Mouse (Mus musculus) cerebellum, adult 11 months (tissue): ENCODE measurements at regions not wholly inside any gene's neighbourhood (a gene's known extent, or its start where the extent isn't known, plus 50 kb on each side); places are given as distances from the start of the nearest gene placed in this dataset.

Source experiments
- DNase-seq: peaks from one replicate; pipeline ENCODE4 v3.0.0; 2022

DNA sequence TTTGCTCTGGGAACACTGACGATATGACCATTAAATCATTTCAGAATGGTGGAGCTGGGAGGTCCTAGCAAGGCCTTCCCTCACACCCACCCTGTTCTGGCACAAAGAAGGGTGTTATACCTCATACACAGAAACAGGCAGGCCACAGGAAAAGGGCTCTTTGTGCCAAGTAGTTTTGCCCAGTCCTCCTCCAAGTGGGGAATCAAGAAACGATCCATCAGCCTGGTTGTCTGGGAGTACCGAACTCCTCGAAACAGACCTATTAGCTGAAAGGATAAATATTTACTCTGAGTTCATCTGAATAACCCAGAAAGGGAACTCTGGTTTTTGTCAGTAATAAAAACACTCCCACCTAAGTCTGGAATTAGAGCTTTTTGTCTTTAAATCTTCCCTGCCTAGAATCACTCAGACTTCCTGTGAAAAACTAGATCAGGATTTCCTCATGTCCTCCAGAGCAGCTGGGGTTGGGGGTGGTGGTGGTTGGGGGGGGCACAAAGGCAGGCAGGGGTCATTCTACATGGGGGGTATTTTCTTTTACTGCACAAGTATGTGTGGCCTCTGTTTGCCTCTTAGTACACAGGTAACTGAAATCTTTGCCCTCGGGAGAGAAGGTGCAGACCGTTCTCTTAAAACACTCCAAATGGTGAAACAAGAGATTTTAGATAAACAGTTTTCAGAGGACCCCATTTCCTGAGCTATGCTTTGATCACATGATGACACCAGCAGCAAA lies 681.3 kb downstream of the Gsdmc2 start:
- no peak for DNase-seq

DNA sequence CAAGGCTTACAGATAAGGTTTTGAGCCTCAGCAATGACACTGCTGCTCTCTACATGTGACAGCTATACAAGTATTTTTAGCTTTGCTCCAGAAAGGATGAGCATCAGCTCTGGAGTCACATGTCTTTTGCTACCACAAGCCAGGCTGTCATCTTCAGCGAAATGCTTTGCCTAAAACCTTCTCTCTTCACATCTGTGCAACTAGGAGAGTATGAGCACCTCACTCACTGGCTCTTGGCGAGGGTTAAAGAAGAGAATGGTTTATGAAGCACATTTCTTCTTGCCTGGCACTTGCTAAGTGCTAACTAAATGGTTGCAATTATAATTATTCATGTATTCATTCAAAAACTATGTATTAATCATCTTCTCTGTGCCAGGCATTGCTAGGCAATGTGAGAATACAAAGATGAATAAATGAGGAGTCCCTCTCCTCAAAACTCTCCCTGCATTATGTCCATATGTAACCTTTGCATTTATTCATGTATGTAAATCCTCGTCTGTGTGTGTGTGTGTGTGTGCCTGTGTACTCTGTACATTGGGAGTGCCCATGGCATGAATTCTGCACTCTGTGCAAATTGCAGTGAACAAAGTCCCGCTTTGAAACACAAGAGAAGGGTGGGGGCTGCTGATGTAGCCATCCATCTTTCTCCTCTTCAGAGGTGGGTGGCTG lies 682.0 kb downstream of the Gsdmc2 start:
- DNase-seq: no peak

DNA sequence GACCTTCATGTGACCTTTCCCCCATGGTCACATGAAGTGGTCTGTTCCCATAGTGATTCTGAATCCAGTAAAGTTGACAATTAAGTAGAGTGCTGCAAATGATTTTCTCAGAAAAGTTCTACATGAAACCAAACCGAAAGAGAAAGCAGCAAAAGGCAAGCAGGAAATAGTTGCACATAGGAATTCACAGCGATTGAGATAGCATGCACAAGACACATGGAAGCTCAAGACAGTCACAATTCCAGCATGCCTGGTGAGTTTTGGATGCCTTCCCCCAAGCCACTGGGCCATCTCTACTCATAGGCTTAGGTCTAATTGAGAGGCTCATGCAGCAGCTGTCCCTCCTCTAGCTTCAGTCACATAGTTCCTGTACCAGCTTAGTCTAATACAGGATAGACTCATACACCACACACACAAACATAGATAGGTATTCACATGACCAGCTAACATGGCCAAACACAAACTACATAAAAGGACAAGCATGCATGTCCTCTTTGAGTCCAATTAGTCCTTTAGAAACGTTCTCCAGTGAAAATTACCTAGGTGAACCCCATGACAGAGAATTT lies 721.8 kb downstream of the Gsdmc2 start:
- no peak for DNase-seq

DNA sequence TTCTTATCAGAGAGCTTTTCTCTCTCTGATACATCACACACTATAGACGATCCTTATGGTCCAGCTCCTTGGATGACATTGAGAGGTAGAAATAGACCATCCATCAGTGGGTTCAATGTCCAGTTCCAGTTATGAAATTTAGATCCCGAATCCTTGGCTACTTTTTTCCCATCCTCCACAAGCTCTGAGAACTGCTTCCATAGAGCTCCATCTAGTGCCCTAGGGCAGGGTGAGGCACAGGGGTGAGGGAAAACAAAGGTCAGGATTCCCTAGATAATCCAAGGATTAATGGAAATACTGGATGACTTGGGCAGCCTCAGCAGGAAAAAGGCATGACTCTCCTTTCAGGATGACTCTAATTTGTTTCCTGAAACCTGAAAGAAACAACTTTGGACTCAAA lies 732.1 kb downstream of the Gsdmc2 start:
- DNase-seq: no peak

DNA sequence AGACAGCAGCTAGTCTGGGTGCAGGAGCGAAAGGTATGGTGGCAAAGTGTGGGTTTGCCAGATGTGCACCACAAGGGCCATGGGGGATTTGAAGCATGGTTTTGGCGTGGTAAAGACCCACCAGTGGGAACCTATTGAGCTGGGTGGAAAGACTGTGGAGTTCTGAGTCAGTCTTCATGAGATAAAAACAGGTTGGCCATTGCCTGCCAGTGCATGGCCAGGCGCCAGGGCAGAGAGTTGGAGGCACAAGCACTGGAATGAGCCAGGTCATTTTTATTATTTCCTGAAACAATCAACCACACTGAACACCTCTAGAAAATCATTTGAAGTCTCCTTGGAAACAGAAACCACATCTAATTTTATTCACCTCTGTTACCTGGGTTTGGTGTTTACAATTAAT lies 744.9 kb downstream of the Gsdmc2 start:
- DNase-seq: no peak

DNA sequence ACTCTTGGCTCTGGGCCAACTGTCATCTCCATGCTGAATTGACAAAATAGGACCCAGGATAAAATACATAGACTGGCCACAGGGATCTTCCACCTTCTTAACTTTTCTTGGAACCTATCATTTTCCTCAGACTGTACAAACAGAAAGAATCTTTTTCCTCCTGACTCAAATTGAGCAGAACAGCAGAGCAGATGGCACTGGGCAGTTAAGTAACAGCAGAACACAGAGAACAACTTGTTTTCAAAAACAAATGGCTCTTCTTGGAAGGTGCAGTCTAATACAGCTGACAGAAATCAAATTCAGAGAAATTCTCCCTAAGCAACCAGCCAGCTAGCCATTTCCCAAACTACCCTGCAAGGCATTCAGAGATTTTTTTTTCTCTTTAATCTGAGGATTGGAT lies 763.0 kb downstream of the Gsdmc2 start:
- no peak for DNase-seq

DNA sequence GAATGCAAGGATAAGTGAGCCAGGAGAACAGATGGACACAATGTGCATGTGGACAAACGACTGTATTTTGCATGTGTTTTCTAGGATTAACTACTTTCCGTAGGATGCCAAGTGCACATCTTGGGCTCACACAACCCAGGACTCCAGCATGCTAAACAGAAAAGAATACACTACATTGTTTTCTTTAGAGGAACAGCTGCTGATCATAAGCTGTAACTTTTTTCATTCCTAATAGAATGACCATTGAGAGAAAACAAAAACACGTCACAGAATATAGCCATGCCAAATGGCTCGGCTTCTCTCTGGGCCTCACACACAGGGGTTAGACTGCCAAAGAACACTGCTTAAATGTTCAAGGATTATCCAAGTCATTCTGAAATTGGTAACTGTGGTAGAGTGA lies 765.2 kb downstream of the Gsdmc2 start:
- no peak for DNase-seq

DNA sequence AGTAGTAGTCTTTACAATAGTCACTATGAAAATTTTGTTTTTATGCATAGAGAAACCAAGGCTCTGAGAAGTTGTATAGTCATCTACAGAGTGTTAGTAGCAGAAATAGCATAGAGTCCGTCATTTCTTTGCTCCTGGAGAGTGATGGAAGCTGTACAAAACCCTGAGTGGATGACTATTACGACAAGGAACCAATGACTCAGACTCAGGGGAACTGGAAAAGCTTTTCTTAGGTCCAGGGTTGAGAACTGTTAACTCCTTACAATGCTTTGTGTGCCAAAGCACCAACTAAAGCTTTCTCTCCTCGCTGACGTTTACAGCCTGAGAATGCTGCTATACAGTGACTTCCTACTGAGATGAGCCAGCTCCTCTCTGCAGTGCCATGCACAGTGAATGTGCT lies 773.1 kb downstream of the Gsdmc2 start:
- DNase-seq: no peak

DNA sequence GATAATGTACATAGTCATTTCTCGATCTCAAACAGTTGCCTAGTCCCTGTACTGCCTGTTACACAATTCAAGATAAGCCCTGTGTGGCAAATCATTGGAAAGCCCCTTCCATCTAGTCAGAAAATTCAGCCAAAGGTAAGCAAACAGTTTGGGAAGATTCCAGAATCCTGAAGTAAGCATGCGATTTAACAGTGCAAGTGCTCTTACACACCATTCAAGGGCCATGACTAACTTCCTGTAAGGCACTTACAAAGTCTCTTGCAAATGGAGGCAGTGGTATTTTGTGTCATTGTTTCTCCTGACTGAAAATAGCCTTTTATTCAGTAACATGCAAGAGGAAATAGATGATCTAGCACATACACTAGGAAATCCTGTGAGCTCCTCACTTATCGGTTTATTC lies 777.9 kb downstream of the Gsdmc2 start:
- DNase-seq: no peak

DNA sequence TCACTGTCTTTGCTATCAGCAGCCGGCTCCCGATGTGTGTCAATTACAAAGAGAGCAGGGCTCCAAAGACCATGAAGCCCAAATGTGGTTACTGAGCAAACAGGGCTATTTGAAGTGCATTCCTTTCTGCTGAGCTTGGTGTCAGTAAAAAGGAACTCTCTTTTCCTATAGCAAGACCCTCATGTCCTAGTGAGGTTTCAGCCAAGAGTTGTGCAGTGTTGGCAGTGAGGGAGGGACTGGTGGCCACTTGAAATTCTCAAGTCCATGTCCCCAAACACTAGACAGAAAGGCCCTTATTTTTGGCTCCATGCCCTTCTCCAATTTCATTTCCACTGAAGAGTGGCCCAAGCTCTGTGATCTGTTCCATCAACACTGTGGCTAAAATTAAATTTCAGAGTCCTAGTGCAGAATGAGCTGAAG lies 778.9 kb downstream of the Gsdmc2 start:
- DNase-seq: no peak

DNA sequence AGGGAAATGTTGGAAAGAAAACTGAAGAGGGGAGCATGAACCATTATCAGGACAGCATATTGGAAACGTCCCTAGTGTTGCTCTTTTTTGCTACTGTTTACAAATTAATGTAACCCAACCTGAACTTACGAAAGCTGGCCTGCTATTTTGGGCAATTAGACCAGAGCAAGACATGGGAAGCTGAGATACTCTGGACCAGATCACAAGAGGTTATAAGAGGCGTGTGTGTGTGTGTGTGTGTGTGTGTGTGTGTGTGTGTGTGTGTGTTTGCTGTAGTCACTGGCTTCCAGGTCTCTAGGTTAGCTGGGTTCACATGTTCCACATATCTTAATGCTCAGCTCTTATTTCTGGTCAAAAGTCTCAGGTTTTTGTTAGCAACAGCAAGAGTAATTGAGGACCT lies 783.1 kb downstream of the Gsdmc2 start:
- DNase-seq: no peak

DNA sequence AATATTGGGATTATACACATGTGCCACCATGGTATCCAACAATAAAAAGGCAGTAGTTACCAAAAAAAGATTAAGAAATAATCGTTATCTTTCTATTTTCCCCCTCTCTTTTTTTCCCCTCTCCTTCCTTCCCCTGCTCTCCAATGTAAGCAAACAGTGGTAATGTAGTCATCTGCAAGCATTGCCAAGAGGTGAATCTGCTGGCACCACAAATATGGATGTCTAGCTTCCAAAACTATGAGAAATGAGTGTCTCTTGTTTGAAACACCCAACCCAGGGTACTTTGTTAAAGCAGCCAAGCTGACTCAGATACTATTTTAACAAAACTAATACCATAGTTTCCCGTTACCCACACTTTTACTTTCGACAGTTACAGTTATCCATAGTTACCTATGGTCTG lies 784.2 kb downstream of the Gsdmc2 start:
- DNase-seq: no peak

DNA sequence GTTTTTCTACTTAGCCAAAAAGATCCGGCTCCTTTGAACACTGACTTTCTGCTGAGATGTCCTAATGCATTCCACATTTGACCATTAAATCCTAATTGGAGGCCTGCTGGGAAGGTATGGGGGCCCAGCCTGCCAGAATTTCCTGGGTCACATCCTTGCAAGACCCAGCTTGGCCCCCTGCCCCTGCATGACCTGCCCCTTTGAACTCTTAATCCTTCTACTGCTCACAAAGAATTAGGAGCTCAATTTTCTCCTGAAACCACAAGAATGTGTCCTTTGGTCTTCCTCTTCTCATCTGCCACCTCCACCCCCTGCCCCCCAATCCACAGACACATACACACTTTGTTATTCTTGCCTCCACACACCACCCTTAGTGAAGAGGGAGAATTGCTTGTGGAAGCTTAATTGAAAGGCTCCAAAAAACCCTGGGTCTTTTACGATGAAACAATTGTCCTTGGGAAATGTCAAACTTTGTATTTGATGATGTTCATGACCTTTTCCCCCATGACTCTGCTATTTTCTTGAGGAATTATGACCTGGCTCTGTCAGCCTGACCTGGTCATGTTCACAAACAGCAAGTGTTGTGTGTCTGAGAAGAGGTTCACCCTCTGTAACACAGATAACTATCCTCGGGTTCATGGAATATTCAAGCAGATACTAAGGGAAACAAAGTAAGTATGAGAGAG lies 792.3 kb downstream of the Gsdmc2 start:
- DNase-seq: no peak

DNA sequence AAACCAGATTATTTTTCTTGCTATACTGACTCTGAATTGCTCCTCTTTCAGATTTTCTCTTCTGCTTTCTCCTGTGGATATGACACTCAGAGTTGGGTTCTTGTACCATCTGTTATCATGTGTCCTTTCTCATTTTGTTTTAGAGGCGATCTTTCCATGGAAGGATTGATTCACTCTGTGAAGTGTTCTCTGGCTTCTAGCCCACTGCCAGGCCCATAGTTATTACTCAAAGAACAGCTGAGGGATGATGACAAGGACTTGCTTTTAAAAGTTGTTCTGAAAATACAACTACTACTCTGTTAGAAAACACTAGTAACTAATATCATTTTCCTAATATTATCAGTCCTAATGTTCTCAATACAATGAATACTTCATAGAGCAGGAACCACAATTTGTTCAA lies 794.9 kb downstream of the Gsdmc2 start:
- no peak for DNase-seq

DNA sequence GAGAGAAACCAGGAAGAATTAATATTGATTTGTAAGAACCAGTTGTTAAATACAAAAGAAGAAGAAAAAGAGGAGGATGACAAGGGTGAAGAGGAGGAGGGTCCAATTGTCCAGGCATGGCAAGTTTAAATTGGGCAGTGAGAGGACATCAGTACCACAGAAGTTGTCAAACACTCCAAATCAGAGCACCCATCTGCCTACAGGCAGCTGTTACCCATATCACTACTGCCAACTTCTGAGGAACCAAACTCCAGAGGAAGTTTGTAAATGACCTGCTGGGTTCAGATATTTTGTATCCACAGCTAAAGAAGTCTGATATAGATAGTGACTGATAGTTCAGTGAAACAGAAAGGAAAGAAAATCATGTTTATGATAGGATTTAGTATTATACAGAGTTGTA lies 802.6 kb downstream of the Gsdmc2 start:
- no peak for DNase-seq

DNA sequence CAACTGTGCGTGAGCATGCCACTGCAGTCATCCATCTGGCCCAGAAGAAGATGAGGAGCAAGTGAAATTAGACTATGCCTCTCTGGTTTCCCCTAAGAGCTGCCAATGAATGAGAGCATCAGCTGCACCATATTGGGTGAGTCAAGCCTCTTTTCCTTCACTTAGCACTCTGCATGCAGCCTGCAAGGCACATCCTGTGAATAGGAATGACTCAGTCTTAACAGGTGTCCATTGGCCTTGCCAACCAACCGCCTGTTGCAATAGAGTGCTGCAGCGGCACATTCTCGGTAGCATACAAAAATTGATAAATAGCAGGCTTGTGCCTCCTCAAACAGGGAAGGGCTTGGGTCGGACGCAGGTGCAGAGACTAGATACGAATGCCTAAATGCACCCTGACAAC lies 808.7 kb downstream of the Gsdmc2 start:
- DNase-seq: no peak

DNA sequence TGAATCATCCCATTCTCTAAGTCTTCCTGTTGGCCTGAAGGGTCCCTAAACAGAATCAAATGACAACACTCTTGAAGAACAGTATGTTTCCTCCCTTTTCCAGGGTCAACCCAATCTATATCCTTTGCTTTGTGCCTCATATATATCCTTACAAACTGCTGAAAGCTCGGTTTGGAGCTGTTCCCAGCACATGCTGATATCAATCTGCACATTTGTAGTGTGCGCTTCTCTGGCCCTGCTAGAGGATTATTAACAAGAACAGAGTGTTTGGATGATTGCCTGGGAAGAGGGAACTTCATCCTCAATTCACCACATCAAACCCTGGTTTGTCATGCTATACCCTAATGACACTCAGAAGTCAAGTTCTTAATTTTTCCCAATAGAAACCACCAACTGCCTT lies 824.2 kb downstream of the Gsdmc2 start:
- no peak for DNase-seq

DNA sequence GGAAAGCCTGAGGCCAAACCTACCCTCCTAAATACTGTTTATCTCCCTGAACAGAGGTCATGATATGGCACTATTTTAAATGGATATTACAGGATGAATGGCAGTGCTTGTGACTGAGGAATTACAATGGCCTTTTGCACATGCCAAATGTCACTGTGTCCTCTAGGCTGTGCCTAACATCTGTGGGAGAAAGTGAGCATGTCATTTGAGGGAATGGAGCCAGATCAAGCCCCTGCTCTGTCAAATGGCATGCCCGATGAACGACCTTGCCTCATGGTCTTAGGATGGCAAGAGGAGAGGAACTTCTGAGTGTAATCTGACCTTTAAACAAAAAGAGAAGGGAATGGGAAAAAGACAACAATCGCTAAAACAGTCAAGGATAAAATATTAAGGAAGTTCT lies 827.0 kb downstream of the Gsdmc2 start:
- DNase-seq: no peak

DNA sequence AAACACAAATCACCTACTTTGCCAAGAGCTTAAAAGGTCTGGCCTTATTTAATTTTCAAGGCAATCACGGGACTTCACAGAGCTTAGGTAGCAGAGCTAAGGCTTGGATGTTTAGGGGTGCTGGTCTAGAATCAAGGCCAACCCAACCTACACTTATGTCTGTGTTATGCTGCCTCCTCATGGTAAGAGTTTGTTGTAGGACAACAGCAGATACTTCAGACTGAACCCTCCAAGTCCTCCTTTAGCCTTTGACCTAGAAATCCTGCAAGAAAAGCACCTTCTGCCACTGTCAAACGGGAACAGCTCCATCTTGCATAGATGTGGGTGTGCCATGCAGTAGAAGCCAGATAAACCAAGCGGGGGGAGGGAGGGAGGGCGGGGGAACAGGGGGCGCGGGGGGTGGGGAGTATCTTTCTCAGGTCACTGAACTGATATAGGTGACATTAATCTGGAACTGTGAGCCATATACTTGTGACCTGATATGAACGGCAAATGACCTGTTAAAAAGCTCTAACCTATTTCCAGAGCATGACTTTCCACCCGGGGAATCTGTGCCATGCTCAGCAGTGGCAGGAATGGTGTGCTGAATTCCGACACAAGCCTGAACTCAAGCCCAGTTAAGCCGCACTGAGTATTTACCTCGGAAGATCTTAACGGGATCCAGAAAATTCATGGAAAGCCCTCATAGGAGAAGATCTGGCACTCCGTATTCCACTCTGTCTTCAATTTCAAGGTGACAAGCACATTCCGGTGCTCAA lies 838.3 kb downstream of the Gsdmc2 start:
- no peak for DNase-seq

DNA sequence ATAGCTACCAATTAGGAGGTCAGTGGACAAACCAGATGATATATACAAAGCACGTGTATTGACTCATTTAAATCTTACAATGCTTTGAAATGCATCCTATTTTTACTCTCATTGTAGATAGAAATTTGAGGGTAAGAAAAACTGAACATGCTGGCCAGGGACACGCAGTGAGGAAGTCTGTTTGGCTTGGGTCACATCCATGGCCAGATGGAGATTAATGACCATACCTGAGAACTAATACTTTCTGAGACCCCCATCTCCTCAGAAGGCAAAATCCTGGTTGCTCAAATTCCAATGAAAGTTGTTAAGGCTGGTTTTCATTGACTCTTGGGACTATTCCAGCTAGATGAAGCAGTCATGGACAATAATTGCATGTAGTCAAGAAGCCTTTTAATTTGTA lies 850.3 kb downstream of the Gsdmc2 start:
- no peak for DNase-seq

DNA sequence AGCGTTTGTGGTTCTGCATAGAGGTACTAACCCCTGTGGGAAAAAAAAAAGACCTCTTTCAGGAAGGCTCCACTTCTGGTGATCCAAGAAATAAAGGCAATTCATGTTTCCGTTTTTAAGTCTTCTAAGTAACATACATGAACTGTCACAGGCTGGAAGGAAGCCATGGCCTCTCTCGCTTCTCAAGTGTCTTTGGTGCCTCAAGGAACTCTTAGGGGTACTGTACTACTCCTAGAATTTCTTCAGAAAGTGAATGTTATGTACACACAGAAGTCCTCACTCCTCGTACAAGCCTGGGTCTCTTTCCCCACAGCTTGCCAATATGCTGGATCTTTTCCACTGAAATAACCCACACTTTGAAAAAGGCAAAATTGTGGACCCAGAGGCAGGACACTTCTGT lies 858.1 kb downstream of the Gsdmc2 start:
- DNase-seq: no peak

DNA sequence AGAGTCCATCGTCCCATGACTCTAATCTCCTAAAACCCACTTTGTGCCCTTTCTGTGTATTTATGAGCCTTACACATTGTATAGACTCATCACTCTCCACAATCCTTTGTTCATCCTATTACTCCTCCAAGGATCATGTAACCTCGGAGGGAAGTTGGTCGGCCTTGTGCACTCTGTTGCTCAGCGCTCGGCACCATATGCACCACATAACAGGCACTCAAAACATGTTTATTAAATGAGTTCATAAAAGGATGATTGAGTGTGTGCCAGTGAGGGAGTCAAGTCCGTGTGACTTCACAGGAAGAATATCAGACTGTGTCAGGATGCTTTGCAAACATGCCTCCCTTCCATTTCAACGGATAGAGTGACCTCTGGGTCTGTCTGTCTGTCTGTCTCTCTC lies 858.8 kb downstream of the Gsdmc2 start:
- no peak for DNase-seq

DNA sequence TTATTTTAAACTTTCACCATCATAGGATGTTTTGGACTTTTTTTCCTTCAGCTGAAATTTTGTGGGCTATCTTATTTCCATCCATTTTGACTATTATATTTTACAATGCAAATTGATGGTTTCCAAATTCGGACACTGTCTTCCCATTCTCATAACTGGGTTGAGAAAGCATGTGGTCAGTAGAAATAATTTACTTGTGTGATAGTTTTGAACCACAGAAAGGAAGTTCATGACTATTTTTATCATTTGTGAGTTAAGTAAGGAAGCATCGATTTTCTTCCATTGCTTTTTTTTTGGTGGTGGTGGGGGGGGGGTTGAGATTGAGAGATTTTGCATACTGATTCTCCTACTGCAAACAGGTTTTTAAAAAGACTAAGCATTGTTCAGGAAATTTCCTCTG lies 874.4 kb downstream of the Gsdmc2 start:
- DNase-seq: no peak
